Mouse (Mus musculus): Measurements from ENCODE around the gene Rab3d. TPM values are rescaled to one million over a fixed set of nuclear protein-coding genes. Genes with fewer than 3 reads are reported as not detected.
A peak's percentile ranks its signal among the peaks of the same experiment; 100 is the strongest.

The Rab3d gene
- polyA plus RNA-seq, 1 experiment from 2014 or later = 5.6 TPM

GRCm38 (mm10) chr9:21958372-21958771 is 40.4 kb upstream of the Rab3d start:
- no peaks in the 10 kb centered on the region; the same call in 1 of the 2 replicates for H3K36me3 ChIP-seq (ENCODE audit: control insufficient read depth, insufficient read depth, low read length)
- H3K9me3 ChIP-seq (replicated peaks; ENCODE audit: control insufficient read depth, low read length) = no peaks in the 10 kb centered on the region
- no peak overlapping the region for H3K4me3 ChIP-seq (ENCODE audit: low read depth, low read length)
- ATAC-seq (replicated peaks; ENCODE audit: insufficient number of reproducible peaks, low FRiP score, low TSS enrichment) = no peak
- H3K9ac ChIP-seq (ENCODE audit: low read depth, low read length) = peak overlapping the region; percentile 10; the same call in 1 of the 2 replicates
- H3K4me2 ChIP-seq = no peak overlapping the region
- 79% methylated on average over 5 of the region's 5 CpGs for WGBS (ENCODE audit: insufficient replicate concordance)
- H3K4me1 ChIP-seq (ENCODE audit: control insufficient read depth, insufficient read depth, low read length) = peaks cover 19% of the 10 kb centered on the region
- H3K27ac ChIP-seq (ENCODE audit: low read depth, low read length) = no peak overlapping the region
- peaks cover 21% of the 10 kb centered on the region for H3K27me3 ChIP-seq (ENCODE audit: control insufficient read depth, insufficient read depth, low read length)

- peak within 1 kb of the TSS; percentile 87 for H3K9ac ChIP-seq (ENCODE audit: low read depth, low read length)
- under 1% methylated on average over 54 of the region's 54 CpGs for WGBS (ENCODE audit: insufficient replicate concordance)
- peak; percentile 94 for ATAC-seq (replicated peaks; ENCODE audit: insufficient number of reproducible peaks, low FRiP score, low TSS enrichment)
Measured at GRCm38 (mm10) chr9:21955570-21956281, 37.7 kb upstream of the Rab3d start, which contains the start of gene Swsap1. Gene Swsap1 (plus strand): TSS chr9:21955755.

GRCm38 (mm10) chr9:21955225-21955569 is 37.2 kb upstream of the Rab3d start:
- Histone ChIP-seq H3K9me3 (replicated peaks; ENCODE audit: control insufficient read depth, low read length) (no peaks in the 10 kb centered on the region), H3K4me1 (ENCODE audit: control insufficient read depth, insufficient read depth, low read length) (no peaks in the 10 kb centered on the region), H3K4me3 (ENCODE audit: low read depth, low read length) (peak overlapping the region; percentile 69), H3K4me2 (peak overlapping the region; percentile 65), H3K27me3 (ENCODE audit: control insufficient read depth, insufficient read depth, low read length) (peaks cover 8% of the 10 kb centered on the region; the same call in 1 of the 2 replicates), H3K9ac (ENCODE audit: low read depth, low read length) (peak overlapping the region; percentile 87), H3K27ac (ENCODE audit: low read depth, low read length) (peak overlapping the region; percentile 16; the same call in 1 of the 2 replicates), H3K36me3 (ENCODE audit: control insufficient read depth, insufficient read depth, low read length) (no peaks in the 10 kb centered on the region; the same call in 1 of the 2 replicates)
- ATAC-seq (replicated peaks; ENCODE audit: insufficient number of reproducible peaks, low FRiP score, low TSS enrichment) = peak; percentile 55; the same call in 1 of the 2 replicates
- 1% methylated on average over 18 of the region's 18 CpGs for WGBS (ENCODE audit: insufficient replicate concordance)

More at GRCm38 (mm10) chr9:21955570-21956281, 37.7 kb upstream of the Rab3d start, which contains the start of gene Swsap1:
- peaks cover 1% of the 10 kb centered on the region; the same call in 1 of the 2 replicates for H3K4me1 ChIP-seq (ENCODE audit: control insufficient read depth, insufficient read depth, low read length)
- peak within 1 kb of the TSS; percentile 69 for H3K4me3 ChIP-seq (ENCODE audit: low read depth, low read length)
- H3K4me2 ChIP-seq = peak within 1 kb of the TSS; percentile 65
- no peaks in the 10 kb centered on the region; the same call in 1 of the 2 replicates for H3K36me3 ChIP-seq (ENCODE audit: control insufficient read depth, insufficient read depth, low read length)
- peaks cover 11% of the 10 kb centered on the region for H3K27me3 ChIP-seq (ENCODE audit: control insufficient read depth, insufficient read depth, low read length)
- H3K27ac ChIP-seq (ENCODE audit: low read depth, low read length) = peak within 1 kb of the TSS; percentile 89
- H3K9me3 ChIP-seq (replicated peaks; ENCODE audit: control insufficient read depth, low read length) = no peaks in the 10 kb centered on the region

GRCm38 (mm10) chr9:21954635-21955034 is 36.6 kb upstream of the Rab3d start:
- 82% methylated on average over 3 of the region's 3 CpGs for WGBS (ENCODE audit: insufficient replicate concordance)
- H3K4me1 ChIP-seq (ENCODE audit: control insufficient read depth, insufficient read depth, low read length) = no peaks in the 10 kb centered on the region
- peak overlapping the region; percentile 65 for H3K4me2 ChIP-seq
- no peak overlapping the region for H3K9ac ChIP-seq (ENCODE audit: low read depth, low read length)
- no peak overlapping the region for H3K4me3 ChIP-seq (ENCODE audit: low read depth, low read length)
- H3K9me3 ChIP-seq (replicated peaks; ENCODE audit: control insufficient read depth, low read length) = no peaks in the 10 kb centered on the region
- H3K27me3 ChIP-seq (ENCODE audit: control insufficient read depth, insufficient read depth, low read length) = peaks cover 5% of the 10 kb centered on the region; the same call in 1 of the 2 replicates
- no peaks in the 10 kb centered on the region; the same call in 1 of the 2 replicates for H3K36me3 ChIP-seq (ENCODE audit: control insufficient read depth, insufficient read depth, low read length)
- no peak for ATAC-seq (replicated peaks; ENCODE audit: insufficient number of reproducible peaks, low FRiP score, low TSS enrichment)
- H3K27ac ChIP-seq (ENCODE audit: low read depth, low read length) = no peak overlapping the region

- no peak for ATAC-seq (replicated peaks; ENCODE audit: insufficient number of reproducible peaks, low FRiP score, low TSS enrichment)
Measured at GRCm38 (mm10) chr9:21953600-21953999, 35.6 kb upstream of the Rab3d start.

GRCm38 (mm10) chr9:21951977-21952376 is 34.0 kb upstream of the Rab3d start:
- Histone ChIP-seq H3K36me3 (ENCODE audit: control insufficient read depth, insufficient read depth, low read length) (no peaks in the 10 kb centered on the region), H3K4me1 (ENCODE audit: control insufficient read depth, insufficient read depth, low read length) (peaks cover 3% of the 10 kb centered on the region; the same call in 1 of the 2 replicates), H3K27me3 (ENCODE audit: control insufficient read depth, insufficient read depth, low read length) (peaks cover 22% of the 10 kb centered on the region), H3K27ac (ENCODE audit: low read depth, low read length) (no peak overlapping the region), H3K9ac (ENCODE audit: low read depth, low read length) (no peak overlapping the region), H3K4me2 (no peak overlapping the region), H3K4me3 (ENCODE audit: low read depth, low read length) (no peak overlapping the region), H3K9me3 (replicated peaks; ENCODE audit: control insufficient read depth, low read length) (no peaks in the 10 kb centered on the region)
- 61% methylated on average over 3 of the region's 3 CpGs for WGBS (ENCODE audit: insufficient replicate concordance)
- no peak for ATAC-seq (replicated peaks; ENCODE audit: insufficient number of reproducible peaks, low FRiP score, low TSS enrichment)

More at GRCm38 (mm10) chr9:21953600-21953999, 35.6 kb upstream of the Rab3d start:
- Histone ChIP-seq H3K27me3 (ENCODE audit: control insufficient read depth, insufficient read depth, low read length) (peaks cover 7% of the 10 kb centered on the region), H3K4me3 (ENCODE audit: low read depth, low read length) (no peak overlapping the region), H3K4me2 (no peak overlapping the region), H3K9ac (ENCODE audit: low read depth, low read length) (no peak overlapping the region), H3K36me3 (ENCODE audit: control insufficient read depth, insufficient read depth, low read length) (no peaks in the 10 kb centered on the region; the same call in 1 of the 2 replicates), H3K9me3 (replicated peaks; ENCODE audit: control insufficient read depth, low read length) (no peaks in the 10 kb centered on the region), H3K27ac (ENCODE audit: low read depth, low read length) (no peak overlapping the region), H3K4me1 (ENCODE audit: control insufficient read depth, insufficient read depth, low read length) (no peaks in the 10 kb centered on the region)
- WGBS (ENCODE audit: insufficient replicate concordance) = 15% methylated on average over 3 of the region's 3 CpGs

- Histone ChIP-seq H3K27ac (ENCODE audit: low read depth, low read length) (no peak overlapping the region), H3K9me3 (replicated peaks; ENCODE audit: control insufficient read depth, low read length) (no peaks in the 10 kb centered on the region), H3K9ac (ENCODE audit: low read depth, low read length) (no peak overlapping the region), H3K4me3 (ENCODE audit: low read depth, low read length) (no peak overlapping the region), H3K4me2 (no peak overlapping the region), H3K36me3 (ENCODE audit: control insufficient read depth, insufficient read depth, low read length) (no peaks in the 10 kb centered on the region), H3K27me3 (ENCODE audit: control insufficient read depth, insufficient read depth, low read length) (peaks cover 28% of the 10 kb centered on the region), H3K4me1 (ENCODE audit: control insufficient read depth, insufficient read depth, low read length) (peaks cover 3% of the 10 kb centered on the region; the same call in 1 of the 2 replicates)
- no peak for ATAC-seq (replicated peaks; ENCODE audit: insufficient number of reproducible peaks, low FRiP score, low TSS enrichment)
- WGBS (ENCODE audit: insufficient replicate concordance) = 17% methylated on average over 11 of the region's 11 CpGs
Measured at GRCm38 (mm10) chr9:21950322-21950721, 32.3 kb upstream of the Rab3d start.

- H3K27ac ChIP-seq (ENCODE audit: low read depth, low read length) = no peak overlapping the region
- H3K9me3 ChIP-seq (replicated peaks; ENCODE audit: control insufficient read depth, low read length) = no peaks in the 10 kb centered on the region
- peaks cover 3% of the 10 kb centered on the region; the same call in 1 of the 2 replicates for H3K4me1 ChIP-seq (ENCODE audit: control insufficient read depth, insufficient read depth, low read length)
- no peak overlapping the region for H3K4me3 ChIP-seq (ENCODE audit: low read depth, low read length)
- no peak overlapping the region for H3K9ac ChIP-seq (ENCODE audit: low read depth, low read length)
- no peak for ATAC-seq (replicated peaks; ENCODE audit: insufficient number of reproducible peaks, low FRiP score, low TSS enrichment)
- peaks cover 36% of the 10 kb centered on the region for H3K27me3 ChIP-seq (ENCODE audit: control insufficient read depth, insufficient read depth, low read length)
- 64% methylated on average over 6 of the region's 6 CpGs for whole genome bisulfite sequencing (ENCODE audit: insufficient replicate concordance)
- no peak overlapping the region for H3K4me2 ChIP-seq
- no peaks in the 10 kb centered on the region for H3K36me3 ChIP-seq (ENCODE audit: control insufficient read depth, insufficient read depth, low read length)
Measured at GRCm38 (mm10) chr9:21948790-21949189, 30.8 kb upstream of the Rab3d start.

Measured in heart, embryonic 11.5 days (tissue).